In the genomic region with DNA sequence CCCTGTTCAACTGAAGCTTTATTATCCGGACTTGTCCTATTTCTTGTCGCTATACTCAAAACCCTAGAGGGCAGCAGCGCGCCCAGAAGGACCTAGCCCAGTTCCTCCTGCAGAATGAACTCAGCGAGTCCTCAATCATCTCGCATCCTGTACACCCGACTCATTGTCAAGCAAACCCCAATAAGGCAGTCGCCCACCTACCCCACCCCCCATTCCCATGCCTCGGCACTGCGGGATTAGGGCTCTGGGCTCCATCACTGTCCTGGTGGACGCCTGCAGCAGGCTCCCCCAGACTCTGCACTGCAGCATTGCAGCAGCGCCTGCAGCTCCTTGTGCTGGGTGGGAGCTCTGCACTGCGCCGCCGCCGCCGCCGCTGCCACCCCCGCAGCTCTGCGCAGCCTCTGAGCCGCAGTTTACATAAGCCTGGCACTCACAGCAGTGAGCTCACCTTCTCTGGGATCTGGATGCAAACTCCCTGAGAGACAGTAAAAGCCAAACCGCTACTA, we compare ENCODE assay signal across 8 mouse cellular contexts. TPM values are rescaled to one million over a fixed set of nuclear protein-coding genes. Genes with fewer than 3 reads are reported as not detected.
DNase-seq lines count a peak whose midpoint lies in the region; ATAC-seq and TF ChIP-seq lines count a peak whose summit lies in the region.

No protein-coding gene starts in this region.

- peak; percentile 78 for TF ChIP-seq CTCF in midbrain, postnatal 0 days (IDR thresholded peaks at IDR 0.05)

- peaks cover 7% of the 10 kb centered on the region; the same call in 1 of the 2 replicates for H3K27me3 ChIP-seq in embryonic facial prominence, embryonic 13.5 days
- H3K27me3 ChIP-seq in kidney, embryonic 14.5 days (ENCODE audit: control insufficient read depth, insufficient read depth, low read length), result no peaks in the 10 kb centered on the region
- no peaks in the 10 kb centered on the region for H3K27me3 ChIP-seq in limb, embryonic 14.5 days (ENCODE audit: control insufficient read depth, insufficient read depth, low read length)
- no peaks in the 10 kb centered on the region for H3K27me3 ChIP-seq in midbrain, postnatal 0 days (ENCODE audit: insufficient read depth, low read length)

- no peaks in the 10 kb centered on the region for H3K9me3 ChIP-seq in embryonic facial prominence, embryonic 13.5 days
- no peaks in the 10 kb centered on the region for H3K9me3 ChIP-seq in kidney, embryonic 14.5 days (ENCODE audit: control insufficient read depth, low read length)
- H3K9me3 ChIP-seq in limb, embryonic 14.5 days (ENCODE audit: control insufficient read depth, low read length), result no peaks in the 10 kb centered on the region
- no peaks in the 10 kb centered on the region for H3K9me3 ChIP-seq in midbrain, postnatal 0 days (ENCODE audit: low read length)

- H3K36me3 ChIP-seq in embryonic facial prominence, embryonic 13.5 days, result no peaks in the 10 kb centered on the region
- H3K36me3 ChIP-seq in kidney, embryonic 14.5 days (ENCODE audit: control insufficient read depth, insufficient read depth, low read length), result no peaks in the 10 kb centered on the region
- H3K36me3 ChIP-seq in limb, embryonic 14.5 days (ENCODE audit: control insufficient read depth, insufficient read depth, low read length), result no peaks in the 10 kb centered on the region
- H3K36me3 ChIP-seq in midbrain, postnatal 0 days (ENCODE audit: insufficient read depth, low read length), result no peaks in the 10 kb centered on the region

- no peak for TF ChIP-seq POLR2A in limb, embryonic 14.5 days (IDR thresholded peaks at IDR 0.05; ENCODE audit: borderline replicate concordance, extremely low read depth, insufficient read depth, insufficient read length)

- peak overlapping the region; percentile 66 for H3K9ac ChIP-seq in embryonic facial prominence, embryonic 13.5 days
- H3K9ac ChIP-seq in kidney, embryonic 14.5 days (ENCODE audit: low read depth, low read length), result peak overlapping the region; percentile 57
- peak overlapping the region; percentile 57 for H3K9ac ChIP-seq in limb, embryonic 14.5 days (ENCODE audit: low read depth, low read length, severe bottlenecking)
- peak overlapping the region; percentile 87 for H3K9ac ChIP-seq in midbrain, postnatal 0 days (replicated peaks; ENCODE audit: low read length, poor library complexity, severe bottlenecking)

- peak overlapping the region; percentile 84 for H3K4me2 ChIP-seq in embryonic facial prominence, embryonic 13.5 days
- peak overlapping the region; percentile 92 for H3K4me2 ChIP-seq in kidney, embryonic 14.5 days (replicated peaks; ENCODE audit: low read depth, low read length)
- H3K4me2 ChIP-seq in limb, embryonic 14.5 days (replicated peaks; ENCODE audit: low read depth, low read length, severe bottlenecking), result peak overlapping the region; percentile 74
- H3K4me2 ChIP-seq in midbrain, postnatal 0 days (ENCODE audit: low read depth, low read length, poor library complexity, severe bottlenecking), result peak overlapping the region; percentile 73

- ATAC-seq in embryonic facial prominence, embryonic 13.5 days (ENCODE audit: insufficient number of reproducible peaks, insufficient read depth, low FRiP score, low TSS enrichment, low read depth), result peak; percentile 86; the same call in 1 of the 2 replicates
- peak; percentile 94 for ATAC-seq in kidney, embryonic 14.5 days (ENCODE audit: low FRiP score, low TSS enrichment)
- ATAC-seq in limb, embryonic 14.5 days (ENCODE audit: low FRiP score, low read depth), result peak; percentile 80
- ATAC-seq in midbrain, postnatal 0 days (ENCODE audit: low FRiP score), result peak; percentile 97

- H3K4me1 ChIP-seq in embryonic facial prominence, embryonic 13.5 days, result peaks cover 22% of the 10 kb centered on the region
- H3K4me1 ChIP-seq in kidney, embryonic 14.5 days (ENCODE audit: control insufficient read depth, insufficient read depth, low read length), result peaks cover 12% of the 10 kb centered on the region
- H3K4me1 ChIP-seq in limb, embryonic 14.5 days (ENCODE audit: control insufficient read depth, insufficient read depth, low read length), result no peaks in the 10 kb centered on the region
- peaks cover 4% of the 10 kb centered on the region; the same call in 1 of the 2 replicates for H3K4me1 ChIP-seq in midbrain, postnatal 0 days (ENCODE audit: insufficient read depth, low read length)

- H3K4me3 ChIP-seq in embryonic facial prominence, embryonic 13.5 days, result peak overlapping the region; percentile 54
- H3K4me3 ChIP-seq in kidney, embryonic 14.5 days (ENCODE audit: low read length), result peak overlapping the region; percentile 50
- H3K4me3 ChIP-seq in limb, embryonic 14.5 days (replicated peaks; ENCODE audit: low read length), result peak overlapping the region; percentile 45
- H3K4me3 ChIP-seq in midbrain, postnatal 0 days (ENCODE audit: low read depth, low read length), result peak overlapping the region; percentile 44

- DNase-seq in 3T3-L1 (ENCODE audit: low read depth, low spot score), result peak; percentile 85
- peak; percentile 77 to 84 for DNase-seq in adrenal gland, postnatal 36 days
- DNase-seq in heart, adult 9 months (ENCODE audit: low spot score in 2 of 2), result peak; percentile 66 to 82
- peak; percentile 58 for DNase-seq in limb, embryonic 14.5 days (ENCODE audit: low spot score)
- DNase-seq in midbrain, postnatal 0 days (ENCODE audit: low spot score), result peak; percentile 87
- peak; percentile 68 to 82 for DNase-seq in spleen, postnatal 4 days (ENCODE audit: low spot score in 2 of 2)

- under 1% methylated on average over 22 of the region's 22 CpGs for WGBS in embryonic facial prominence, embryonic 13.5 days
- under 1% methylated on average over 22 of the region's 22 CpGs for WGBS in kidney, embryonic 14.5 days
- WGBS in limb, embryonic 14.5 days, result 1% methylated on average over 22 of the region's 22 CpGs
- WGBS in midbrain, postnatal 0 days, result under 1% methylated on average over 22 of the region's 22 CpGs

- no peak overlapping the region for H3K27ac ChIP-seq in embryonic facial prominence, embryonic 13.5 days
- no peak overlapping the region for H3K27ac ChIP-seq in kidney, embryonic 14.5 days (ENCODE audit: low read depth, low read length)
- no peak overlapping the region for H3K27ac ChIP-seq in limb, embryonic 14.5 days (replicated peaks; ENCODE audit: low read depth, low read length)
- H3K27ac ChIP-seq in midbrain, postnatal 0 days (ENCODE audit: low read depth, low read length), result peak overlapping the region; percentile 87

RNA-seq across cellular contexts. Expression of gene Xcl1, which starts 36.4 kb away (rescaled TPM):
- total RNA-seq in adrenal gland, postnatal 36 days (2021), result under 1 TPM in 1 of 2 experiments, not detected in 1; 0.99 TPM
- not detected in 2 replicates for polyA plus RNA-seq in embryonic facial prominence, embryonic 13.5 days (2015; fragmentation: Nextera tagmentation; extraction: Ambion mirVana)
- not detected in 2 replicates for polyA plus RNA-seq in kidney, embryonic 14.5 days (2014; fragmentation: Nextera tagmentation; extraction: Ambion mirVana)
- not detected in 2 replicates for polyA plus RNA-seq in limb, embryonic 14.5 days (2012; rRNA removed)
- not detected in 2 replicates for polyA plus RNA-seq in limb, embryonic 14.5 days (2014; fragmentation: Nextera tagmentation; extraction: Ambion mirVana)
- total RNA-seq in midbrain, postnatal 0 days (2014; rRNA removed), result not detected in 2 replicates
- not detected in 2 replicates for polyA plus RNA-seq in midbrain, postnatal 0 days (2015; fragmentation: Nextera tagmentation; extraction: Ambion mirVana)
